Mouse (Mus musculus): ENCODE data around the gene Mrpl50. TPM values are rescaled to one million over a fixed set of nuclear protein-coding genes. Genes with fewer than 3 reads are reported as not detected.

Mrpl50 gene
- 36.6 and 44.3 TPM in 2 replicates for total RNA-seq (2014; rRNA removed)
- 75.7 and 76.7 TPM in 2 replicates for polyA plus RNA-seq (2015; fragmentation: Nextera tagmentation; extraction: Ambion mirVana)

GRCm38 (mm10) chr4:49520572-49521340 is at the start of gene Mrpl50, which contains the start of gene Zfp189:
Gene Mrpl50 (minus strand): TSS chr4:49521093.
Gene Zfp189 (plus strand): TSS chr4:49521176.
- Histone ChIP-seq H3K27ac (ENCODE audit: low read depth, low read length) (peak within 1 kb of the TSS; percentile 70), H3K4me2 (ENCODE audit: low read depth, low read length, poor library complexity, severe bottlenecking) (peak within 1 kb of the TSS; percentile 81), H3K9me3 (ENCODE audit: low read length) (no peaks in the 10 kb centered on the region), H3K36me3 (ENCODE audit: insufficient read depth, low read length) (0 out of 2 replicates have a peak, but pooled peaks cover 6% of the 10 kb centered on the region), H3K4me1 (ENCODE audit: insufficient read depth, low read length) (peaks cover 12% of the 10 kb centered on the region), H3K27me3 (ENCODE audit: insufficient read depth, low read length) (no peaks in the 10 kb centered on the region), H3K4me3 (ENCODE audit: low read depth, low read length) (peak within 1 kb of the TSS; percentile 56), H3K9ac (replicated peaks; ENCODE audit: low read length, poor library complexity, severe bottlenecking) (peak within 1 kb of the TSS; percentile 79)
- under 1% methylated on average over 41 of the region's 41 CpGs for WGBS
- ATAC-seq (ENCODE audit: low FRiP score) (peak; percentile 100), DNase-seq (ENCODE audit: low spot score) (peak; percentile 99)
- TF ChIP-seq CTCF (IDR thresholded peaks at IDR 0.05) = peak; percentile 13

- Histone ChIP-seq H3K27ac (ENCODE audit: low read depth, low read length) (no peak overlapping the region), H3K9me3 (ENCODE audit: low read length) (no peaks in the 10 kb centered on the region), H3K9ac (replicated peaks; ENCODE audit: low read length, poor library complexity, severe bottlenecking) (no peak overlapping the region), H3K4me1 (ENCODE audit: insufficient read depth, low read length) (no peaks in the 10 kb centered on the region), H3K36me3 (ENCODE audit: insufficient read depth, low read length) (no peaks in the 10 kb centered on the region), H3K4me2 (ENCODE audit: low read depth, low read length, poor library complexity, severe bottlenecking) (no peak overlapping the region), H3K27me3 (ENCODE audit: insufficient read depth, low read length) (no peaks in the 10 kb centered on the region), H3K4me3 (ENCODE audit: low read depth, low read length) (no peak overlapping the region)
- ATAC-seq (ENCODE audit: low FRiP score) (no peak), DNase-seq (ENCODE audit: low spot score) (peak; percentile 76)
- 23% methylated on average over 3 of the region's 3 CpGs for WGBS
- peak; percentile 78 for TF ChIP-seq CTCF (IDR thresholded peaks at IDR 0.05)
Measured at GRCm38 (mm10) chr4:49567613-49568012, 46.7 kb upstream of the Mrpl50 start.

- TF ChIP-seq CTCF (IDR thresholded peaks at IDR 0.05) = no peak
- no peak overlapping the region for H3K27ac ChIP-seq (ENCODE audit: low read depth, low read length)
- no peak overlapping the region for H3K4me2 ChIP-seq (ENCODE audit: low read depth, low read length, poor library complexity, severe bottlenecking)
- ATAC-seq (ENCODE audit: low FRiP score) (peak; percentile 70), DNase-seq (ENCODE audit: low spot score) (peak; percentile 74)
- H3K4me1 ChIP-seq (ENCODE audit: insufficient read depth, low read length) = no peaks in the 10 kb centered on the region
- no peaks in the 10 kb centered on the region for H3K36me3 ChIP-seq (ENCODE audit: insufficient read depth, low read length)
- H3K9ac ChIP-seq (replicated peaks; ENCODE audit: low read length, poor library complexity, severe bottlenecking) = no peak overlapping the region
- H3K4me3 ChIP-seq (ENCODE audit: low read depth, low read length) = no peak overlapping the region
- H3K9me3 ChIP-seq (ENCODE audit: low read length) = no peaks in the 10 kb centered on the region
- 73% methylated on average over 20 of the region's 20 CpGs for WGBS
- H3K27me3 ChIP-seq (ENCODE audit: insufficient read depth, low read length) = no peaks in the 10 kb centered on the region
Measured at GRCm38 (mm10) chr4:49559915-49560772, 39.3 kb upstream of the Mrpl50 start.

GRCm38 (mm10) chr4:49558181-49558580 is 37.3 kb upstream of the Mrpl50 start:
- Histone ChIP-seq H3K27me3 (ENCODE audit: insufficient read depth, low read length) (no peaks in the 10 kb centered on the region), H3K9me3 (ENCODE audit: low read length) (no peaks in the 10 kb centered on the region), H3K27ac (ENCODE audit: low read depth, low read length) (no peak overlapping the region), H3K4me1 (ENCODE audit: insufficient read depth, low read length) (no peaks in the 10 kb centered on the region), H3K9ac (replicated peaks; ENCODE audit: low read length, poor library complexity, severe bottlenecking) (no peak overlapping the region), H3K4me3 (ENCODE audit: low read depth, low read length) (no peak overlapping the region), H3K4me2 (ENCODE audit: low read depth, low read length, poor library complexity, severe bottlenecking) (no peak overlapping the region), H3K36me3 (ENCODE audit: insufficient read depth, low read length) (no peaks in the 10 kb centered on the region)
- 89% methylated on average over 2 of the region's 2 CpGs for WGBS
- ATAC-seq (ENCODE audit: low FRiP score) = no peak
- no peak for TF ChIP-seq CTCF (IDR thresholded peaks at IDR 0.05)
- no peak for DNase-seq (ENCODE audit: low spot score)

- 98% methylated on average over 7 of the region's 7 CpGs for WGBS
- H3K27me3 ChIP-seq (ENCODE audit: insufficient read depth, low read length) = no peaks in the 10 kb centered on the region
- H3K27ac ChIP-seq (ENCODE audit: low read depth, low read length) = no peak overlapping the region
- no peak for ATAC-seq (ENCODE audit: low FRiP score)
- no peaks in the 10 kb centered on the region for H3K36me3 ChIP-seq (ENCODE audit: insufficient read depth, low read length)
- H3K4me1 ChIP-seq (ENCODE audit: insufficient read depth, low read length) = no peaks in the 10 kb centered on the region
- no peak overlapping the region for H3K9ac ChIP-seq (replicated peaks; ENCODE audit: low read length, poor library complexity, severe bottlenecking)
- no peaks in the 10 kb centered on the region for H3K9me3 ChIP-seq (ENCODE audit: low read length)
- no peak for TF ChIP-seq CTCF (IDR thresholded peaks at IDR 0.05)
- no peak for DNase-seq (ENCODE audit: low spot score)
- H3K4me2 ChIP-seq (ENCODE audit: low read depth, low read length, poor library complexity, severe bottlenecking) = no peak overlapping the region
- H3K4me3 ChIP-seq (ENCODE audit: low read depth, low read length) = no peak overlapping the region
Measured at GRCm38 (mm10) chr4:49557375-49557774, 36.5 kb upstream of the Mrpl50 start.
